Mouse (Mus musculus) cerebellum, adult 11-12 months (tissue): Measurements from ENCODE around the gene Lrp5.
A peak's percentile ranks its signal among the peaks of the same experiment; 100 is the strongest.

Experiments used
- DNase-seq: peaks from one replicate; pipeline ENCODE4 v3.0.0; 2022

Gene Lrp5

DNA sequence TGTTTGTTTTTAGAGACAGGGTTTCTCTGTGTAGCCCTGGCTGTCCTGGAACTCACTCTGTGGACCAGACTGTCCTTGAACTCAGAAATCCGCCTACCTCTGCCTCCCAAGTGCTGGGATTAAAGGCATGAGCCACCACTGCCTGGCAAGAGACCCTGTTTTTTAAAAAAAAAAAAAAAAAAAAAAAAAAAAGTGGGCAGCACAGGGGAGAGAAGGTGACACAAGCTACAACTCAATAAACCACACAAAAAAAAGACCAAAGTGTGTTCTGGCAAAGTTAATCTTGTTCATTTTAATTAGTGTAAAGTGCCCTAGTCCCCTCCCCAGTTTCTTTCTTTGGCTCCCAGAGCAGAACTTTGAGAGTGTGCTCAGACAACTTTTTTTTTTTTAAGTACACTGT is 137.1 kb downstream of the Lrp5 start:
- no peak for DNase-seq

DNA sequence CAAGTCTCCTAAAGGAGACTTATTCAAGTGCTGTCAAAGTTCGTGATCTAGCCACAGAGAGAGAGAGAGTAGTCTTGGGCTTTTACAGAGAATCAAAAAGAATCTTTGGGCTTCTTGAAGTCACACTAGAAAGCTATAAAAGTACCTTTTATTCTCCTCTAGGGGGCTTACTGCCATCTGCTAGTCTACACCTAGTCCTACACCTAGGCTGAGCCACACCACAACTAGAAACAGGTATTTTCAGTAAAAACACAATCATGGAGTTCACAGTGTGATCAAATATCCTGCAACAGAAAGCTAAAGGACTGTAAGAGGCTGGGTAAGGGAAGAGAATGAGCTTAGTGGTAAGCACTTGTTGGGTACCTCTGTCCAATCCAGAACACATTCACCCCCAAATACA is 138.1 kb downstream of the Lrp5 start:
- DNase-seq: no peak

DNA sequence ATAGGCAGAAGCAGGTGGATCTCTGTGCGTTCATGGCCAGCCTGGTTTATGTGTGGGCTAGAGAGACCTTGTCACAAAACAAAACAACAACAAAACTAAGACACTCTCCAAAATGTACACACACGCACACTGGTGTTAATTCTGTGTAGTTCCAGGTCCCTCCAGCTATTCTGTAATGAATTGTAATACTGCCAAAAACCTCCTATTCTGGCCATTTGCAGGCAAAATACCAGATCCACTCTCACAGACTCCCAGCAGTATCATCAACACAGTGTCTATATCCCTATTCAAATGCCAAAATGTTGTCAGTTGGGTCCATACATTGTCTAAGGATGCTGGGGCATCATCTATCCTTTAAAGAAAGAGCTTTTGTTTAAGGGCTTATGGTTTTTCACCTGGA is 141.4 kb downstream of the Lrp5 start:
- DNase-seq: no peak

DNA sequence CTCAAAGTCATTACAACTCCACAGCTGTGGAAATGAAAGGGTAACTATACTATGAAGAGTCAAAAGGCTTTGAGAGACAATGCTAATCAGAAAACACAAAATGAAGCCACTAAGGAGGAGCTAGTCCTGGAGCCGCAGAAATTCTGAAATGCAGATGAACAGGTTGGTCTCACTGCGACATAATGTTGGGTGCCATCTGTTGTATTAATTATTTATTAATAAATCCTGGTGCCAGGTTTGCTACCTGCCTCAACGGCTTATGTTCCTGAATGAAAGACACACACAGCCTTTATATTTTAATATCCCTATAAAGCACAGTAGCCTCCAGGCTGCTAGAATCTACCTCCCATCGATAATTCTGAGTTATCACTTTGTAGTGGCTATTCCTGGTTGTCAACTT is 143.8 kb downstream of the Lrp5 start:
- DNase-seq: peak; percentile 29

DNA sequence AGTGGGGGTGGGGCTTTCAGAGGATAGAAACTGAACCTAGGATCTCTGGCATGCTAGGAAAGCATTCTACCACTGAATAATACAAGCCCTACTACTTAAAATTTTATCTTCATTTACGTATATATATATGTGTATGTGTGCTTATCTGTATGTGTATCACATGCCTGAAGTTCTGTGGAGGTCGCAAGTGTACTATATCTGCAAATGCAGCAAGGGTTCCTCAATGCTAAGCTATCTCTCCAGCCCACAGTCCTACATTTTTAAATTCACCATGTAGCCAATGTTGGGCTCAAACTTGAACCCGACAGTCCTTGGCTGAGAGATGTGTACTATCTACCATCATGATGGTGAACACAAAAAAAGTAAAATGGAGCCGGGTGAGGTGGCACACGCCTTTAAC is 145.4 kb downstream of the Lrp5 start:
- no peak for DNase-seq

DNA sequence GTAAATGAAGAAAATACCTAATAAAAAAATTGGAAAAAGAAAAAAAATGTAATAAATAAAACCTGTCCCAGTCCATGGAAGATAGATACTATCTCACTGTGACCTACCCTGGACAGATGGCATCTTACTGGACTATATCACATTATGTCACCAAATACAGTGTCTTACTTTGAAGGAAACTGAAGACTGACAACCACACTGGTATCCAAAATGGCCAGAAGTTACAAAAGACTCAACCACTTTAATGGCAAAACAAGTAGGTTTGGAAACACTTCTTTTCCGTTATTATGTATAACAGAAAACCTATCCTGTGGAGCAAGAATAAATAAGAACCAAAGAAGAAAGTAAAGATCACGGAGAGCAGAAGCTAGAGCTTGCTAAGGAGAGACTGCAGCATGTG is 146.1 kb downstream of the Lrp5 start:
- DNase-seq: no peak

DNA sequence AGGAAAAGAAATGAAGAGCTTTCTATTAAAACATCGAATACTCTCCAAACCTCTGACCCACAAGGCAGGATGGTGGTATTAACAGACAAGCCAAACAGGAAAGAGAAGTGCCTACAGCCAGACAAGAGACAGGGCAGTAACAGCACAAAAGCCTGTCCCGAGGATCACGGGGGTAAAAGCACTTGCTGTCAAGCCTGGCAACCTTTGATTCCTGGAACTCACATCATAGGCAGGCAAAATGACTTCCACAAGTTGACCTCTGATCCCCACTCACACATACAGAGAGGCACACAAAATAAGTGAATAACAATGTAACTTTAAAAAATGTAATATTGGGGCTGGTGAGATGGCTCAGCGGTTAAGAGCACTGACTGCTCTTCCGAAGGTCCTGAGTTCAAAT is 146.9 kb downstream of the Lrp5 start:
- no peak for DNase-seq

DNA sequence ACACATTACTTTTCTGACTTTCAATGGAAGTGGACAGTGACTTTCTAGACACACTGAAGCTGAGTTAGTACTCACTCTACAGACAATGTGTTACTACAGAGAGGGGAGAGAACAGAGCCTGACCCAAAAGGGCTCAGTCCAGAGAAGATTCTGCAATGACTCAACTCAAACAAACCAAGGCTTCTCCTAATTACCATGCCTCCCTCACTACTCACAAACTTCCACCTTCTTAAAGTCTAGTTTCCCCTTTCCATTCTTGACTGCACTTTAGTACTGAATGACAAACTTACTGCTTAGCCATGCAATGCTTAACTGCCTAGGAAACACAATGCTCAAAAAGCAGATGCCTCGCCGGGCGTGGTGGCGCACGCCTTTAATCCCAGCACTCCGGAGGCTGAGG is 148.7 kb downstream of the Lrp5 start:
- DNase-seq: no peak

DNA sequence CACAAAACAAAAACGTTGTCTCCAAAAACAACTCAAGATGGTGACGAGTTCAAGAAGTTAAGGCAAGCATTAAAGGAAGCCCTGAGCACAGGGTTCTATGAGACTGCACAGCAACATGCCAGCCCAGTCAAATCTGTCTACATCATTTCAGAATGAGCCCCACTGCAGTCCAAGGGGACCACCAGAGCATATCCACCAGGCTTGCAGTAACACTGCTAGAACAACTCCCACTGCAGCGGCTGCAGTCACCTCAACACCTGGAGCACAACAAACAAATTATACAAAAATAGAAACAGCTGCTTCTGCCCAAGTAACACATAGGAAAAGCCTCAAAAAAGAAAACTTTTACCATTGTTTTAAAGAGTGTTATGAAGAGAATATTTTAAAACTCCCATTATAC is 151.4 kb downstream of the Lrp5 start:
- DNase-seq: no peak
